Mouse (Mus musculus): ENCODE measurements at regions not wholly inside any gene's neighbourhood (a gene's known extent, or its start where the extent isn't known, plus 50 kb on each side); places are given as distances from the start of the nearest gene placed in this dataset.

- TF ChIP-seq POLR2A (IDR thresholded peaks at IDR 0.05; ENCODE audit: borderline replicate concordance, insufficient read depth, low read length) (no peak), CTCF (IDR thresholded peaks at IDR 0.05; ENCODE audit: borderline replicate concordance, insufficient read depth, low read depth, low read length) (no peak)
Observed at GRCm38 (mm10) chr13:112084484-112085278, 203.6 kb upstream of the Ankrd55 start.

Measured in cerebellum, adult 2 months (tissue).